Mouse (Mus musculus): Measurements from ENCODE around the gene Fabp7. TPM values are rescaled to one million over a fixed set of nuclear protein-coding genes. Genes with fewer than 3 reads are reported as not detected.

Fabp7 gene
- polyA plus RNA-seq (2012; rRNA removed) (0.70 and 1.5 TPM in 2 replicates), polyA plus RNA-seq (2014; fragmentation: Nextera tagmentation; extraction: Ambion mirVana) (1.6 and 2.0 TPM in 2 replicates)

GRCm38 (mm10) chr10:57784876-57785150, at the start of gene Fabp7:
Fabp7 (plus strand) TSS chr10:57784881.
- no peak within 1 kb of the TSS for H3K27ac ChIP-seq
- no peaks in the 10 kb centered on the region for H3K27me3 ChIP-seq (ENCODE audit: control insufficient read depth, insufficient read depth, low read length)
- DNase-seq (ENCODE audit: low read depth in 3 of 3, low spot score in 3 of 3) (no peak), ATAC-seq (ENCODE audit: insufficient read depth) (no peak)
- H3K9ac ChIP-seq (replicated peaks), result no peak within 1 kb of the TSS
- no peak within 1 kb of the TSS for H3K4me3 ChIP-seq (ENCODE audit: insufficient read depth in 1 of 2, low read depth in 2 of 2, low read length in 2 of 2)
- WGBS (ENCODE audit: insufficient replicate concordance), result 38% methylated on average over 7 of the region's 7 CpGs
- H3K4me1 ChIP-seq (replicated peaks; ENCODE audit: control insufficient read depth in 2 of 2, insufficient read depth in 2 of 2, low read length in 1 of 2), result 0 out of 4 replicates have a peak, but pooled peaks cover 0 to 3% of the 10 kb centered on the region in 2 experiments
- H3K9me3 ChIP-seq (ENCODE audit: control insufficient read depth, low read length), result no peaks in the 10 kb centered on the region
- no peak within 1 kb of the TSS for H3K4me2 ChIP-seq (ENCODE audit: low read depth)
- TF ChIP-seq CTCF (IDR thresholded peaks at IDR 0.05; ENCODE audit: low read depth), result no peak
- no peak for TF ChIP-seq EP300 (IDR thresholded peaks at IDR 0.05; ENCODE audit: low read depth)
- no peaks in the 10 kb centered on the region for H3K36me3 ChIP-seq (replicated peaks; ENCODE audit: control insufficient read depth, insufficient read depth, low read depth)

- no peaks in the 10 kb centered on the region for H3K4me1 ChIP-seq (replicated peaks; ENCODE audit: control insufficient read depth in 2 of 2, insufficient read depth in 2 of 2, low read length in 1 of 2)
- no peak overlapping the region for H3K27ac ChIP-seq
- no peak for ATAC-seq (ENCODE audit: insufficient read depth)
- H3K9ac ChIP-seq (replicated peaks), result no peak overlapping the region
- no peak overlapping the region for H3K4me2 ChIP-seq (ENCODE audit: low read depth)
- no peaks in the 10 kb centered on the region for H3K27me3 ChIP-seq (ENCODE audit: control insufficient read depth, insufficient read depth, low read length)
- H3K36me3 ChIP-seq (replicated peaks; ENCODE audit: control insufficient read depth, insufficient read depth, low read depth), result no peaks in the 10 kb centered on the region
- no peaks in the 10 kb centered on the region for H3K9me3 ChIP-seq (ENCODE audit: control insufficient read depth, low read length)
- no peak for TF ChIP-seq CTCF (IDR thresholded peaks at IDR 0.05; ENCODE audit: low read depth)
- TF ChIP-seq EP300 (IDR thresholded peaks at IDR 0.05; ENCODE audit: low read depth), result no peak
- no peak overlapping the region for H3K4me3 ChIP-seq (ENCODE audit: insufficient read depth in 1 of 2, low read depth in 2 of 2, low read length in 2 of 2)
- WGBS (ENCODE audit: insufficient replicate concordance), result 70% methylated on average over 4 of the region's 4 CpGs
- no peak for DNase-seq (ENCODE audit: low read depth in 3 of 3, low spot score in 3 of 3)
Measured at GRCm38 (mm10) chr10:57740733-57741132, 43.9 kb upstream of the Fabp7 start.

GRCm38 (mm10) chr10:57741351-57741750, 43.3 kb upstream of the Fabp7 start:
- no peaks in the 10 kb centered on the region for H3K36me3 ChIP-seq (replicated peaks; ENCODE audit: control insufficient read depth, insufficient read depth, low read depth)
- WGBS (ENCODE audit: insufficient replicate concordance), result 46% methylated on average over 2 of the region's 2 CpGs
- no peak overlapping the region for H3K9ac ChIP-seq (replicated peaks)
- H3K4me3 ChIP-seq (ENCODE audit: insufficient read depth in 1 of 2, low read depth in 2 of 2, low read length in 2 of 2), result no peak overlapping the region
- TF ChIP-seq EP300 (IDR thresholded peaks at IDR 0.05; ENCODE audit: low read depth) (no peak), CTCF (IDR thresholded peaks at IDR 0.05; ENCODE audit: low read depth) (no peak)
- ATAC-seq (ENCODE audit: insufficient read depth), result no peak
- no peaks in the 10 kb centered on the region for H3K4me1 ChIP-seq (replicated peaks; ENCODE audit: control insufficient read depth in 2 of 2, insufficient read depth in 2 of 2, low read length in 1 of 2)
- DNase-seq (ENCODE audit: low read depth in 3 of 3, low spot score in 3 of 3), result no peak
- H3K27me3 ChIP-seq (ENCODE audit: control insufficient read depth, insufficient read depth, low read length), result no peaks in the 10 kb centered on the region
- H3K27ac ChIP-seq, result no peak overlapping the region
- H3K4me2 ChIP-seq (ENCODE audit: low read depth), result no peak overlapping the region
- no peaks in the 10 kb centered on the region for H3K9me3 ChIP-seq (ENCODE audit: control insufficient read depth, low read length)

- WGBS (ENCODE audit: insufficient replicate concordance), result 56% methylated on average over 7 of the region's 7 CpGs
- H3K4me2 ChIP-seq (ENCODE audit: low read depth), result no peak overlapping the region
Measured at GRCm38 (mm10) chr10:57743045-57743444, 41.6 kb upstream of the Fabp7 start.

DNA sequence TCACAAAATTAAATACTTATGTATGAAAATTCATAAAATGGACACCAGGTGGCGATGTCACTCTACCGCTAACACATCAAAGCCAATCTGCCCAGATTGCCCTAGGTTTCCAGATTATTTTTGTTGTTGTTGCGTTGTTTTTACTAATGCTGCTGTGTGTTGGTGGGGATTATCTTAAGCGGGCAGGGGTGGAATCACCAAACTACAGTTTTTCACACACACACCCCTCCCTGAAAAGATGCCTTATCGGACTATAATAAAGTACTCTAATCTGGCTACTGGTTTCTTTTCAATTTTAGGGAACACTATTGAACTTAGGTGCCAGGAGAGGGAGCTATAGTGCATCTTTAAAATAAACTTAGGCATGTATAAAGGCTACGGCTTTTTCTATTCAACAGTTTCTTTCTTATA, 41.1 kb upstream of the Fabp7 start:
- Histone ChIP-seq H3K4me2 (ENCODE audit: low read depth) (peak overlapping the region; percentile 45), H3K36me3 (replicated peaks; ENCODE audit: control insufficient read depth, insufficient read depth, low read depth) (no peaks in the 10 kb centered on the region), H3K4me3 (ENCODE audit: insufficient read depth in 1 of 2, low read depth in 2 of 2, low read length in 2 of 2) (peak overlapping the region in 1 of 2 experiments; percentile 39; a peak in 1 of 4 replicates), H3K4me1 (replicated peaks; ENCODE audit: control insufficient read depth in 2 of 2, insufficient read depth in 2 of 2, low read length in 1 of 2) (no peaks in the 10 kb centered on the region), H3K9me3 (ENCODE audit: control insufficient read depth, low read length) (no peaks in the 10 kb centered on the region), H3K27me3 (ENCODE audit: control insufficient read depth, insufficient read depth, low read length) (no peaks in the 10 kb centered on the region), H3K27ac (no peak overlapping the region), H3K9ac (replicated peaks) (no peak overlapping the region)
- ATAC-seq (ENCODE audit: insufficient read depth) (0 out of 2 replicates have a peak, but pooled peaks have one; percentile 26), DNase-seq (ENCODE audit: low read depth in 3 of 3, low spot score in 3 of 3) (peak; percentile 31 to 53 (median 36))
- TF ChIP-seq CTCF (IDR thresholded peaks at IDR 0.05; ENCODE audit: low read depth) (peak; percentile 73), EP300 (IDR thresholded peaks at IDR 0.05; ENCODE audit: low read depth) (no peak)
- WGBS (ENCODE audit: insufficient replicate concordance), result 6% methylated on average over 6 of the region's 6 CpGs

More at GRCm38 (mm10) chr10:57743045-57743444, 41.6 kb upstream of the Fabp7 start:
- TF ChIP-seq EP300 (IDR thresholded peaks at IDR 0.05; ENCODE audit: low read depth), result no peak
- no peak for TF ChIP-seq CTCF (IDR thresholded peaks at IDR 0.05; ENCODE audit: low read depth)
- H3K9me3 ChIP-seq (ENCODE audit: control insufficient read depth, low read length), result no peaks in the 10 kb centered on the region
- no peak overlapping the region for H3K9ac ChIP-seq (replicated peaks)
- H3K36me3 ChIP-seq (replicated peaks; ENCODE audit: control insufficient read depth, insufficient read depth, low read depth), result no peaks in the 10 kb centered on the region
- H3K4me3 ChIP-seq (ENCODE audit: insufficient read depth in 1 of 2, low read depth in 2 of 2, low read length in 2 of 2), result no peak overlapping the region
- DNase-seq (ENCODE audit: low read depth in 3 of 3, low spot score in 3 of 3) (no peak), ATAC-seq (ENCODE audit: insufficient read depth) (no peak)
- H3K4me1 ChIP-seq (replicated peaks; ENCODE audit: control insufficient read depth in 2 of 2, insufficient read depth in 2 of 2, low read length in 1 of 2), result no peaks in the 10 kb centered on the region
- no peak overlapping the region for H3K27ac ChIP-seq
- H3K27me3 ChIP-seq (ENCODE audit: control insufficient read depth, insufficient read depth, low read length), result no peaks in the 10 kb centered on the region
